Mouse (Mus musculus) gastrocnemius, adult 2 months (tissue): ENCODE measurements around the gene Spaar. TPM values are rescaled to one million over a fixed set of nuclear protein-coding genes. Genes with fewer than 3 reads are reported as not detected.

Experiments
- DNase-seq: peaks from one replicate; pipeline ENCODE4 v3.0.0; 2022
- H3K27ac ChIP-seq: fragments of 200-600 bp; 2 replicates; pipeline ENCODE4 v1.8.1; 2022; ENCODE audit warnings: mild to moderate bottlenecking
- H3K4me3 ChIP-seq: fragments of 200-600 bp; 2 replicates; pipeline ENCODE4 v1.8.1; 2022; ENCODE audit warnings: mild to moderate bottlenecking, moderate library complexity
- CTCF ChIP-seq: fragments of 200-600 bp; IDR thresholded peaks from 2 replicates; pipeline ENCODE4 v1.8.1; 2022; ENCODE audit warnings: antibody characterized with exemption, mild to moderate bottlenecking, moderate library complexity
- intact Hi-C: fragments of 180-260 bp; cut with DNase I; formaldehyde crosslinking; loops from one replicate; pipeline ENCODE4 v1.15.1; 2025
- total RNA-seq, 2 experiments: library from RNA; stranded (reverse); gene quantifications; 2 replicates each; pipeline ENCODE4 v1.2.3; 2021

Spaar gene
- total RNA-seq, 2 experiments from 2014 or later: 1.4 to 2.3 TPM

GRCm38 (mm10) chr4:43711821-43712220, 18.0 kb upstream of the Spaar start:
- H3K4me3 ChIP-seq: no peak overlapping the region
- intact Hi-C loops: loop anchor here (1.0 to 10.0 kb wide), 2 partner anchors 82 to 277 kb away; no protein-coding TSS in a partner anchor
- H3K27ac ChIP-seq: no peak overlapping the region
- TF ChIP-seq CTCF: peak; percentile 95
- DNase-seq: peak; percentile 86

- intact Hi-C loops: loop anchor here (10.0 kb wide), 1 partner anchor 279 kb away; no protein-coding TSS in a partner anchor
- Histone ChIP-seq H3K27ac (no peak overlapping the region), H3K4me3 (no peak overlapping the region)
- no peak for DNase-seq
- TF ChIP-seq CTCF: no peak
Measured at GRCm38 (mm10) chr4:43713652-43714219, 16.1 kb upstream of the Spaar start.

GRCm38 (mm10) chr4:43720491-43721228, 9.2 kb upstream of the Spaar start:
- peak overlapping the region; percentile 28; the same call in 1 of the 2 replicates for H3K4me3 ChIP-seq
- intact Hi-C loops: no loop called here
- TF ChIP-seq CTCF: no peak
- DNase-seq: peak; percentile 35
- H3K27ac ChIP-seq: peak overlapping the region; percentile 63; the same call in 1 of the 2 replicates

GRCm38 (mm10) chr4:43722191-43722590, 7.6 kb upstream of the Spaar start:
- H3K27ac ChIP-seq: no peak overlapping the region
- no peak for TF ChIP-seq CTCF
- no peak for DNase-seq
- no peak overlapping the region for H3K4me3 ChIP-seq
- intact Hi-C loops: no loop called here

- Histone ChIP-seq H3K4me3 (no peak overlapping the region), H3K27ac (peak overlapping the region; percentile 95; the same call in 1 of the 2 replicates)
- intact Hi-C loops: loop anchor here (5.0 kb wide), 1 partner anchor 138 kb away; no protein-coding TSS in a partner anchor
- TF ChIP-seq CTCF: peak; percentile 79
- peak; percentile 55 for DNase-seq
Measured at GRCm38 (mm10) chr4:43724764-43725163, 5.1 kb upstream of the Spaar start.

- H3K27ac ChIP-seq: peak overlapping the region; percentile 95
- TF ChIP-seq CTCF: no peak
- intact Hi-C loops: loop anchor here (5.0 kb wide), 1 partner anchor 136 kb away; no protein-coding TSS in a partner anchor
- peak; percentile 33 for DNase-seq
- peak overlapping the region; percentile 37 for H3K4me3 ChIP-seq
Measured at GRCm38 (mm10) chr4:43726228-43726993, 3.4 kb upstream of the Spaar start.

- H3K27ac ChIP-seq: peak within 1 kb of the TSS; percentile 95
- H3K4me3 ChIP-seq: peak within 1 kb of the TSS; percentile 60
- intact Hi-C loops: loop anchor here (5.0 kb wide), 1 partner anchor 135 kb away; no protein-coding TSS in a partner anchor
- TF ChIP-seq CTCF: no peak
- DNase-seq: peak; percentile 87
Measured at GRCm38 (mm10) chr4:43726995-43727394, 2.8 kb upstream of the Spaar start, which contains the start of gene Hrct1. Gene Hrct1, plus strand, starts transcription at chr4:43727188.

- H3K27ac ChIP-seq: peak overlapping the region; percentile 95
- no peak for TF ChIP-seq CTCF
- peak overlapping the region; percentile 60 for H3K4me3 ChIP-seq
- DNase-seq: peak; percentile 34
- intact Hi-C loops: loop anchor here (5.0 kb wide), 1 partner anchor 134 kb away; no protein-coding TSS in a partner anchor
Measured at GRCm38 (mm10) chr4:43727718-43728575, 1.9 kb upstream of the Spaar start.

- peak overlapping the region; percentile 95 for H3K27ac ChIP-seq
Measured at GRCm38 (mm10) chr4:43728576-43728954, 1.3 kb upstream of the Spaar start.

GRCm38 (mm10) chr4:43729126-43729525, 708 bp upstream of the Spaar start:
- Histone ChIP-seq H3K27ac (peak overlapping the region; percentile 95), H3K4me3 (peak overlapping the region; percentile 60)
- TF ChIP-seq CTCF: no peak
- intact Hi-C loops: loop anchor here (5.0 kb wide), 1 partner anchor 133 kb away; no protein-coding TSS in a partner anchor
- DNase-seq: no peak

More at GRCm38 (mm10) chr4:43728576-43728954, 1.3 kb upstream of the Spaar start:
- H3K4me3 ChIP-seq: peak overlapping the region; percentile 60
- peak; percentile 69 for DNase-seq
- TF ChIP-seq CTCF: no peak
- intact Hi-C loops: loop anchor here (5.0 kb wide), 1 partner anchor 134 kb away; no protein-coding TSS in a partner anchor

- intact Hi-C loops: no loop called here
- Histone ChIP-seq H3K27ac (peak overlapping the region; percentile 95), H3K4me3 (peak overlapping the region; percentile 60)
- DNase-seq: peak; percentile 51
- peak; percentile 49 for TF ChIP-seq CTCF
Measured at GRCm38 (mm10) chr4:43730750-43731297, 990 bp downstream of the Spaar start.
